Mouse (Mus musculus): ENCODE measurements around the gene Capn1. TPM values are rescaled to one million over a fixed set of nuclear protein-coding genes. Genes with fewer than 3 reads are reported as not detected.
"Not testable (repeated sequence)": the region's sequence is repeated elsewhere in the genome, so short reads cannot be mapped to it uniquely, and the experiment has no call there.

Capn1 gene
- polyA plus RNA-seq, 1 experiment from 2014 or later: 17.8 TPM

- H3K9ac ChIP-seq (ENCODE audit: low read depth, low read length): not testable (repeated sequence)
Observed at GRCm38 (mm10) chr19:6044102-6044501, 28.4 kb upstream of the Capn1 start.

GRCm38 (mm10) chr19:6042293-6042692, 26.6 kb upstream of the Capn1 start:
- Histone ChIP-seq H3K27ac (ENCODE audit: low read depth, low read length) (no peak overlapping the region), H3K9ac (ENCODE audit: low read depth, low read length) (no peak overlapping the region)

More at GRCm38 (mm10) chr19:6044102-6044501, 28.4 kb upstream of the Capn1 start:
- H3K4me3 ChIP-seq (ENCODE audit: low read depth, low read length); H3K4me2 ChIP-seq (replicated peaks; ENCODE audit: low read depth); H3K27ac ChIP-seq (ENCODE audit: low read depth, low read length); H3K36me3 ChIP-seq (ENCODE audit: control insufficient read depth, insufficient read depth); H3K4me1 ChIP-seq (replicated peaks; ENCODE audit: control insufficient read depth, insufficient read depth, low read length); ATAC-seq; H3K27me3 ChIP-seq (replicated peaks; ENCODE audit: control insufficient read depth, insufficient read depth, low read length); H3K9me3 ChIP-seq (ENCODE audit: control insufficient read depth): not testable (repeated sequence)
- peak; percentile 68 for TF ChIP-seq CTCF (IDR thresholded peaks at IDR 0.05; ENCODE audit: low read depth)
- 40% methylated on average over 4 of the region's 4 CpGs for WGBS

GRCm38 (mm10) chr19:6040002-6040401, 24.3 kb upstream of the Capn1 start:
- Histone ChIP-seq H3K27ac (ENCODE audit: low read depth, low read length) (no peak overlapping the region), H3K4me2 (replicated peaks; ENCODE audit: low read depth) (no peak overlapping the region), H3K4me1 (replicated peaks; ENCODE audit: control insufficient read depth, insufficient read depth, low read length) (no peaks in the 10 kb centered on the region), H3K9ac (ENCODE audit: low read depth, low read length) (no peak overlapping the region), H3K27me3 (replicated peaks; ENCODE audit: control insufficient read depth, insufficient read depth, low read length) (no peaks in the 10 kb centered on the region), H3K36me3 (ENCODE audit: control insufficient read depth, insufficient read depth) (no peaks in the 10 kb centered on the region), H3K9me3 (ENCODE audit: control insufficient read depth) (no peaks in the 10 kb centered on the region), H3K4me3 (ENCODE audit: low read depth, low read length) (no peak overlapping the region)
- ATAC-seq: no peak
- TF ChIP-seq CTCF (IDR thresholded peaks at IDR 0.05; ENCODE audit: low read depth): peak; percentile 19; the same call in 1 of the 2 replicates

More at GRCm38 (mm10) chr19:6042293-6042692, 26.6 kb upstream of the Capn1 start:
- no peaks in the 10 kb centered on the region for H3K4me1 ChIP-seq (replicated peaks; ENCODE audit: control insufficient read depth, insufficient read depth, low read length)
- 86% methylated on average over 9 of the region's 9 CpGs for WGBS
- H3K36me3 ChIP-seq (ENCODE audit: control insufficient read depth, insufficient read depth): no peaks in the 10 kb centered on the region
- no peak overlapping the region for H3K4me3 ChIP-seq (ENCODE audit: low read depth, low read length)
- ATAC-seq: no peak
- TF ChIP-seq CTCF (IDR thresholded peaks at IDR 0.05; ENCODE audit: low read depth): no peak
- H3K4me2 ChIP-seq (replicated peaks; ENCODE audit: low read depth): no peak overlapping the region
- no peaks in the 10 kb centered on the region for H3K9me3 ChIP-seq (ENCODE audit: control insufficient read depth)
- no peaks in the 10 kb centered on the region for H3K27me3 ChIP-seq (replicated peaks; ENCODE audit: control insufficient read depth, insufficient read depth, low read length)

- Histone ChIP-seq H3K4me3 (ENCODE audit: low read depth, low read length) (no peak overlapping the region), H3K27ac (ENCODE audit: low read depth, low read length) (no peak overlapping the region), H3K9me3 (ENCODE audit: control insufficient read depth) (no peaks in the 10 kb centered on the region), H3K36me3 (ENCODE audit: control insufficient read depth, insufficient read depth) (no peaks in the 10 kb centered on the region), H3K4me1 (replicated peaks; ENCODE audit: control insufficient read depth, insufficient read depth, low read length) (no peaks in the 10 kb centered on the region), H3K4me2 (replicated peaks; ENCODE audit: low read depth) (no peak overlapping the region), H3K27me3 (replicated peaks; ENCODE audit: control insufficient read depth, insufficient read depth, low read length) (no peaks in the 10 kb centered on the region), H3K9ac (ENCODE audit: low read depth, low read length) (no peak overlapping the region)
- 77% methylated on average over 7 of the region's 7 CpGs for WGBS
- no peak for ATAC-seq
- TF ChIP-seq CTCF (IDR thresholded peaks at IDR 0.05; ENCODE audit: low read depth): no peak
Observed at GRCm38 (mm10) chr19:6038326-6038725, 22.6 kb upstream of the Capn1 start.

GRCm38 (mm10) chr19:6037695-6038094, 22.0 kb upstream of the Capn1 start:
- Histone ChIP-seq H3K27me3 (replicated peaks; ENCODE audit: control insufficient read depth, insufficient read depth, low read length) (no peaks in the 10 kb centered on the region), H3K36me3 (ENCODE audit: control insufficient read depth, insufficient read depth) (no peaks in the 10 kb centered on the region), H3K4me1 (replicated peaks; ENCODE audit: control insufficient read depth, insufficient read depth, low read length) (no peaks in the 10 kb centered on the region), H3K27ac (ENCODE audit: low read depth, low read length) (no peak overlapping the region), H3K4me2 (replicated peaks; ENCODE audit: low read depth) (no peak overlapping the region), H3K9me3 (ENCODE audit: control insufficient read depth) (no peaks in the 10 kb centered on the region), H3K4me3 (ENCODE audit: low read depth, low read length) (no peak overlapping the region), H3K9ac (ENCODE audit: low read depth, low read length) (no peak overlapping the region)
- no peak for ATAC-seq
- TF ChIP-seq CTCF (IDR thresholded peaks at IDR 0.05; ENCODE audit: low read depth): no peak

- Histone ChIP-seq H3K9me3 (ENCODE audit: control insufficient read depth) (no peaks in the 10 kb centered on the region), H3K27ac (ENCODE audit: low read depth, low read length) (no peak overlapping the region), H3K27me3 (replicated peaks; ENCODE audit: control insufficient read depth, insufficient read depth, low read length) (no peaks in the 10 kb centered on the region), H3K36me3 (ENCODE audit: control insufficient read depth, insufficient read depth) (no peaks in the 10 kb centered on the region), H3K4me1 (replicated peaks; ENCODE audit: control insufficient read depth, insufficient read depth, low read length) (no peaks in the 10 kb centered on the region), H3K4me3 (ENCODE audit: low read depth, low read length) (no peak overlapping the region), H3K9ac (ENCODE audit: low read depth, low read length) (no peak overlapping the region), H3K4me2 (replicated peaks; ENCODE audit: low read depth) (no peak overlapping the region)
- WGBS: 60% methylated on average over 9 of the region's 9 CpGs
- no peak for TF ChIP-seq CTCF (IDR thresholded peaks at IDR 0.05; ENCODE audit: low read depth)
- ATAC-seq: no peak
Observed at GRCm38 (mm10) chr19:6035966-6036585, 20.4 kb upstream of the Capn1 start.

Measured in intestine, postnatal 0 days (tissue).